Mouse (Mus musculus) lung, embryonic 16.5 days (tissue): ENCODE results near the gene Sh3gl3. TPM values are rescaled to one million over a fixed set of nuclear protein-coding genes. Genes with fewer than 3 reads are reported as not detected.
"Not testable (repeated sequence)": the region's sequence is repeated elsewhere in the genome, so short reads cannot be mapped to it uniquely, and the experiment has no call there.

Experiments
- ATAC-seq: fragments of 200-750 bp; cut with Nextera tagmentation; 2 replicates; pipeline ENCODE4 v1.8.0; 2017; ENCODE audit warnings: low read depth, mild to moderate bottlenecking, moderate library complexity
- H3K27ac ChIP-seq: fragments of 300-500 bp; sonication (generic); 2 replicates; pipeline ENCODE4 v1.5.1; 2014; ENCODE audit warnings: mild to moderate bottlenecking, control low read depth, low read length
- H3K27me3 ChIP-seq: fragments of 300-500 bp; sonication (generic); 2 replicates; pipeline ENCODE4 v1.6.1; 2014; ENCODE audit warnings: low read depth, low read length, mixed read lengths; ENCODE audit not compliant: control insufficient read depth, insufficient read depth
- H3K36me3 ChIP-seq: fragments of 300-500 bp; sonication (generic); 2 replicates; pipeline ENCODE4 v1.6.1; 2014; ENCODE audit warnings: low read length; ENCODE audit not compliant: control insufficient read depth, insufficient read depth
- H3K4me1 ChIP-seq: fragments of 300-500 bp; sonication (generic); replicated peaks from 2 replicates; pipeline ENCODE4 v1.6.1; 2014; ENCODE audit warnings: low read length, mixed read lengths; ENCODE audit not compliant: control insufficient read depth, insufficient read depth
- H3K4me2 ChIP-seq: fragments of 300-500 bp; sonication (generic); 2 replicates; pipeline ENCODE4 v1.6.1; 2014; ENCODE audit warnings: low read depth, low read length, control low read depth
- H3K4me3 ChIP-seq: fragments of 300-500 bp; sonication (generic); 2 replicates; pipeline ENCODE4 v1.5.1; 2014; ENCODE audit warnings: mild to moderate bottlenecking, low read length, control low read depth
- H3K9ac ChIP-seq: fragments of 300-500 bp; sonication (generic); 2 replicates; pipeline ENCODE4 v1.6.1; 2014; ENCODE audit warnings: low read length, control low read depth
- H3K9me3 ChIP-seq: fragments of 300-500 bp; sonication (generic); 2 replicates; pipeline ENCODE4 v1.6.1; 2016; ENCODE audit warnings: low read length; ENCODE audit not compliant: control insufficient read depth
- WGBS: fragments of 180-500 bp; shearing (Covaris S2); extraction: QIAGEN DNeasy Blood & Tissue Kit; methylation state at CpG from one replicate; pipeline ENCODE4 v1.1.7; 2014; 5-methylcytosine and 5-hydroxymethylcytosine counted together
- polyA plus RNA-seq: library from polyadenylated mRNA; unstranded; fragments of >200 nt; fragmentation: Nextera tagmentation; extraction: Ambion mirVana; gene quantifications from 2 replicates; pipeline ENCODE4 v1.2.1, GENCODE M21; 2015

The Sh3gl3 gene
- polyA plus RNA-seq, 1 experiment from 2014 or later: 2.9 TPM

GRCm38 (mm10) chr7:82272875-82273274 lies 99.2 kb downstream of the Sh3gl3 start:
- H3K36me3 ChIP-seq, H3K4me1 ChIP-seq, H3K4me3 ChIP-seq, H3K9me3 ChIP-seq, H3K27me3 ChIP-seq, H3K27ac ChIP-seq, H3K9ac ChIP-seq, H3K4me2 ChIP-seq, ATAC-seq: not testable (repeated sequence)
- WGBS: 27% methylated on average over 5 of the region's 5 CpGs

GRCm38 (mm10) chr7:82274011-82274709 lies 100.5 kb downstream of the Sh3gl3 start:
- Histone ChIP-seq H3K27ac (no peak overlapping the region), H3K27me3 (no peaks in the 10 kb centered on the region), H3K9me3 (no peaks in the 10 kb centered on the region), H3K4me1 (peaks cover 6% of the 10 kb centered on the region), H3K4me3 (no peak overlapping the region), H3K36me3 (no peaks in the 10 kb centered on the region), H3K4me2 (no peak overlapping the region), H3K9ac (no peak overlapping the region)
- 41% methylated on average over 19 of the region's 19 CpGs for WGBS
- ATAC-seq: peak; percentile 34; the same call in 1 of the 2 replicates

GRCm38 (mm10) chr7:82274975-82275374 lies 101.3 kb downstream of the Sh3gl3 start:
- Histone ChIP-seq H3K9ac (no peak overlapping the region), H3K4me1 (peaks cover 6% of the 10 kb centered on the region), H3K4me3 (no peak overlapping the region), H3K27me3 (no peaks in the 10 kb centered on the region), H3K4me2 (no peak overlapping the region), H3K9me3 (no peaks in the 10 kb centered on the region), H3K27ac (no peak overlapping the region), H3K36me3 (no peaks in the 10 kb centered on the region)
- WGBS: 86% methylated on average over 5 of the region's 5 CpGs
- ATAC-seq: no peak

GRCm38 (mm10) chr7:82275529-82276204 lies 102.0 kb downstream of the Sh3gl3 start:
- Histone ChIP-seq H3K27me3 (no peaks in the 10 kb centered on the region), H3K4me1 (peaks cover 6% of the 10 kb centered on the region), H3K4me2 (no peak overlapping the region), H3K9ac (no peak overlapping the region), H3K27ac (no peak overlapping the region), H3K4me3 (no peak overlapping the region), H3K36me3 (no peaks in the 10 kb centered on the region), H3K9me3 (no peaks in the 10 kb centered on the region)
- ATAC-seq: 0 out of 2 replicates have a peak, but pooled peaks have one; percentile 23
- WGBS: 66% methylated on average over 18 of the region's 18 CpGs

- no peak overlapping the region for H3K9ac ChIP-seq
- H3K36me3 ChIP-seq: no peaks in the 10 kb centered on the region
- no peak overlapping the region for H3K4me3 ChIP-seq
- H3K9me3 ChIP-seq: no peaks in the 10 kb centered on the region
- ATAC-seq: peak; percentile 23; the same call in 1 of the 2 replicates
- H3K27me3 ChIP-seq: no peaks in the 10 kb centered on the region
- no peak overlapping the region for H3K4me2 ChIP-seq
- peaks cover 9% of the 10 kb centered on the region for H3K4me1 ChIP-seq
- H3K27ac ChIP-seq: no peak overlapping the region
- WGBS: 64% methylated on average over 8 of the region's 8 CpGs
These were observed 108.4 kb downstream of the Sh3gl3 start for GRCm38 (mm10) chr7:82282011-82282410.

GRCm38 (mm10) chr7:82282464-82282863 lies 108.8 kb downstream of the Sh3gl3 start:
- no peak overlapping the region for H3K27ac ChIP-seq
- WGBS: 74% methylated on average over 13 of the region's 13 CpGs
- 0 out of 2 replicates have a peak, but pooled peaks cover 2% of the 10 kb centered on the region for H3K9me3 ChIP-seq
- no peak overlapping the region for H3K9ac ChIP-seq
- H3K4me3 ChIP-seq: no peak overlapping the region
- ATAC-seq: no peak
- H3K27me3 ChIP-seq: no peaks in the 10 kb centered on the region
- no peak overlapping the region for H3K4me2 ChIP-seq
- H3K4me1 ChIP-seq: peaks cover 9% of the 10 kb centered on the region
- no peaks in the 10 kb centered on the region for H3K36me3 ChIP-seq

- Histone ChIP-seq H3K36me3 (no peaks in the 10 kb centered on the region), H3K9me3 (0 out of 2 replicates have a peak, but pooled peaks cover 2% of the 10 kb centered on the region), H3K27me3 (no peaks in the 10 kb centered on the region), H3K4me1 (0 out of 2 replicates have a peak, but pooled peaks cover 3% of the 10 kb centered on the region), H3K4me3 (no peak overlapping the region), H3K9ac (no peak overlapping the region), H3K4me2 (no peak overlapping the region), H3K27ac (no peak overlapping the region)
- 77% methylated on average over 2 of the region's 2 CpGs for WGBS
- no peak for ATAC-seq
These were observed 113.6 kb downstream of the Sh3gl3 start for GRCm38 (mm10) chr7:82287242-82287641.

- Histone ChIP-seq H3K4me1 (peaks cover 6% of the 10 kb centered on the region), H3K4me2 (no peak overlapping the region), H3K4me3 (no peak overlapping the region), H3K9me3 (no peaks in the 10 kb centered on the region), H3K27ac (no peak overlapping the region), H3K27me3 (no peaks in the 10 kb centered on the region), H3K36me3 (no peaks in the 10 kb centered on the region), H3K9ac (no peak overlapping the region)
- ATAC-seq: no peak
- 50% methylated on average over 7 of the region's 7 CpGs for WGBS
These were observed 119.8 kb downstream of the Sh3gl3 start for GRCm38 (mm10) chr7:82293441-82293840.

GRCm38 (mm10) chr7:82294083-82294482 lies 120.4 kb downstream of the Sh3gl3 start:
- ATAC-seq: no peak
- H3K36me3 ChIP-seq: no peaks in the 10 kb centered on the region

More at GRCm38 (mm10) chr7:82294083-82294482, 120.4 kb downstream of the Sh3gl3 start:
- 66% methylated on average over 10 of the region's 10 CpGs for WGBS
- Histone ChIP-seq H3K4me1 (peaks cover 6% of the 10 kb centered on the region), H3K4me2 (no peak overlapping the region), H3K27ac (no peak overlapping the region), H3K27me3 (no peaks in the 10 kb centered on the region), H3K9me3 (no peaks in the 10 kb centered on the region), H3K9ac (no peak overlapping the region), H3K4me3 (no peak overlapping the region)
